Mouse (Mus musculus): ENCODE measurements around the gene Zeb2.

DNA sequence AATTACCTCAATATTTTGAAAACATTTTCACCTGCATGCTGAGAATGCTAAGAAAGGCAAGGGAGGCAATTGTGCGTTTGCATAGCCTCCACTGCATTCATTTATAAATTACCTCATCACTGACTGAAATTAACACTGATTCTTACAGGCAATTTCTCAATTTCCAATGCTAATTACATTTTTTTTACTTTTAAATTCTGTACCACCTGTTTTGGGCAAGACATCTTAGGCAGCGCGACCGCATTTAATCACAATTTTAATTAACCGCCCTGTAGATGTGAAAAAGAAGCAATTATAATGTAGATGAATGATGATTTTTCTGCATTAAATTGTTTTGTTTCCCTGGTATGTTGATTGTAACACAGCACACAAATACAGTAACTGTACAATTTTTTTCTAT is 24.5 kb downstream of the Zeb2 start:
- TF ChIP-seq CTCF (IDR thresholded peaks at IDR 0.05; ENCODE audit: borderline replicate concordance, extremely low read depth, insufficient read depth, insufficient read length) = no peak
- no peak for TF ChIP-seq POLR2A (IDR thresholded peaks at IDR 0.05; ENCODE audit: borderline replicate concordance, extremely low read depth, insufficient read depth, insufficient read length, poor library complexity, severe bottlenecking)
